20 mouse cellular contexts compared by ENCODE assay signal in genomic region chr13:104660042-104660680, GRCm38 (mm10).
DNase-seq lines count a peak whose midpoint lies in the region; ATAC-seq and TF ChIP-seq lines count a peak whose summit lies in the region.
"Had no signal": no experiment of that assay in that cellular context is flagged by ENCODE, and none has a peak within 500 bp of the region (broad histone marks: within the 10 kb centered on the region; RNA-seq: fewer than 3 reads in every experiment).

No protein-coding gene starts in this region.

- TF ChIP-seq CTCF in forebrain, postnatal 0 days (IDR thresholded peaks at IDR 0.05; ENCODE audit: low read depth): no peak
- no peak for TF ChIP-seq CTCF in E14TG2a.4 (conservative IDR thresholded peaks at IDR 0.05; ENCODE audit: low read length)
- no peak for TF ChIP-seq CTCF in MEL (IDR thresholded peaks at IDR 0.05 in 2 of 3, conservative IDR thresholded peaks at IDR 0.05 in 1 of 3; ENCODE audit: control insufficient read depth in 1 of 3, insufficient read depth in 1 of 3, low read depth in 2 of 3, low read length in 3 of 3, poor library complexity in 1 of 3, severe bottlenecking in 1 of 3)
- no peak for TF ChIP-seq CTCF in brain, embryonic 14.5 days (IDR thresholded peaks at IDR 0.05; ENCODE audit: borderline replicate concordance, extremely low read depth, insufficient read depth, insufficient read length)

- H3K36me3 ChIP-seq in forebrain, postnatal 0 days (ENCODE audit: insufficient read depth): no peaks in the 10 kb centered on the region
- peaks cover 15% of the 10 kb centered on the region; the same call in 1 of the 2 replicates for H3K36me3 ChIP-seq in forebrain, embryonic 13.5 days (ENCODE audit: poor library complexity, severe bottlenecking)
- peaks cover 20% of the 10 kb centered on the region for H3K36me3 ChIP-seq in E14TG2a.4 (ENCODE audit: insufficient read depth, low read length)
- no peaks in the 10 kb centered on the region; a peak in 1 of 4 replicates for H3K36me3 ChIP-seq in MEL (ENCODE audit: control insufficient read depth in 1 of 2, insufficient read depth in 2 of 2, low read length in 2 of 2)

- H3K4me2 ChIP-seq in forebrain, postnatal 0 days (ENCODE audit: low read depth): no peak overlapping the region
- no peak overlapping the region for H3K4me2 ChIP-seq in forebrain, embryonic 13.5 days
- H3K4me2 ChIP-seq: embryonic facial prominence, embryonic 12.5 days; heart, embryonic 13.5 days; hindbrain, embryonic 15.5 days had no signal

- no peak for TF ChIP-seq POLR2A in MEL (IDR thresholded peaks at IDR 0.05; ENCODE audit: control insufficient read depth in 1 of 2, insufficient read depth in 1 of 2, low read depth in 1 of 2, low read length in 2 of 2, poor library complexity in 1 of 2)
- no peak for TF ChIP-seq POLR2A in brain, embryonic 14.5 days (IDR thresholded peaks at IDR 0.05; ENCODE audit: borderline replicate concordance, extremely low read depth, insufficient read depth, insufficient read length, poor library complexity, severe bottlenecking)

- no peak overlapping the region for H3K4me3 ChIP-seq in forebrain, postnatal 0 days (ENCODE audit: low read depth, low read length)
- no peak overlapping the region for H3K4me3 ChIP-seq in forebrain, embryonic 13.5 days
- H3K4me3 ChIP-seq in E14TG2a.4 (replicated peaks; ENCODE audit: low read length): peak overlapping the region; percentile 61
- no peak overlapping the region for H3K4me3 ChIP-seq in MEL (ENCODE audit: control insufficient read depth in 1 of 2, insufficient read depth in 1 of 2, low read depth in 2 of 2, low read length in 2 of 2)
- H3K4me3 ChIP-seq: embryonic facial prominence, embryonic 12.5 days; heart, embryonic 13.5 days; hindbrain, embryonic 15.5 days had no signal

- no peaks in the 10 kb centered on the region for H3K9me3 ChIP-seq in forebrain, postnatal 0 days (ENCODE audit: low read length)
- H3K9me3 ChIP-seq in forebrain, embryonic 13.5 days (replicated peaks): no peaks in the 10 kb centered on the region
- peaks cover 15% of the 10 kb centered on the region for H3K9me3 ChIP-seq in E14TG2a.4 (ENCODE audit: low read length)
- H3K9me3 ChIP-seq in MEL (replicated peaks; ENCODE audit: insufficient read depth, low read length): no peaks in the 10 kb centered on the region
- H3K9me3 ChIP-seq: embryonic facial prominence, embryonic 12.5 days; heart, embryonic 13.5 days; hindbrain, embryonic 15.5 days had no signal

- ATAC-seq in forebrain, postnatal 0 days: 0 out of 2 replicates have a peak, but pooled peaks have one; percentile 23
- ATAC-seq in forebrain, embryonic 13.5 days: no peak
- ATAC-seq: inflammation-experienced regulatory T-cells, adult 6 months; intestine, postnatal 0 days had no signal

- DNase-seq in forebrain, postnatal 0 days: no peak
- DNase-seq in MEL (ENCODE audit: low read depth, low spot score): no peak
- peak; percentile 68 for DNase-seq in brain, embryonic 14.5 days (ENCODE audit: low read depth)
- no peak for DNase-seq in adrenal gland, postnatal 36 days
- DNase-seq in left cerebral cortex, adult 9 months (ENCODE audit: low spot score in 2 of 2): no peak
- DNase-seq: adrenal gland, postnatal 14 days; cerebellum, adult 11 months; cerebellum, adult 8-10 months; cerebellum, postnatal 25 days; gastrocnemius, postnatal 36 days; heart, adult 11 months; heart, postnatal 36 days; kidney, adult 8-10 months had no signal

- no peaks in the 10 kb centered on the region for H3K79me2 ChIP-seq in MEL (ENCODE audit: control insufficient read depth, insufficient read depth, low read length, poor library complexity)

- H3K27ac ChIP-seq in forebrain, postnatal 0 days (ENCODE audit: low read depth, low read length): no peak overlapping the region
- H3K27ac ChIP-seq in forebrain, embryonic 13.5 days: no peak overlapping the region
- no peak overlapping the region for H3K27ac ChIP-seq in MEL (ENCODE audit: control insufficient read depth, low read depth, low read length)
- H3K27ac ChIP-seq: embryonic facial prominence, embryonic 12.5 days; heart, embryonic 13.5 days; hindbrain, embryonic 15.5 days had no signal

- H3K4me1 ChIP-seq in forebrain, postnatal 0 days (ENCODE audit: insufficient read depth): no peaks in the 10 kb centered on the region
- no peaks in the 10 kb centered on the region for H3K4me1 ChIP-seq in forebrain, embryonic 13.5 days
- H3K4me1 ChIP-seq in E14TG2a.4 (replicated peaks; ENCODE audit: low read depth, low read length) (no peaks in the 10 kb centered on the region), MEL (ENCODE audit: control insufficient read depth in 1 of 2, insufficient read depth in 2 of 2, low read length in 2 of 2) (no peaks in the 10 kb centered on the region)
- H3K4me1 ChIP-seq: hindbrain, embryonic 15.5 days had no signal

- H3K27me3 ChIP-seq in forebrain, postnatal 0 days (ENCODE audit: insufficient read depth, low read length): no peaks in the 10 kb centered on the region
- H3K27me3 ChIP-seq in forebrain, embryonic 13.5 days: no peaks in the 10 kb centered on the region
- no peaks in the 10 kb centered on the region for H3K27me3 ChIP-seq in E14TG2a.4 (ENCODE audit: insufficient read depth, low read length)
- H3K27me3 ChIP-seq in MEL (ENCODE audit: control insufficient read depth in 1 of 2, insufficient read depth in 2 of 2, low read length in 2 of 2): no peaks in the 10 kb centered on the region
- H3K27me3 ChIP-seq: embryonic facial prominence, embryonic 12.5 days; heart, embryonic 13.5 days; hindbrain, embryonic 15.5 days had no signal

- 79% methylated on average over 7 of the region's 7 CpGs for WGBS in forebrain, postnatal 0 days
- WGBS in forebrain, embryonic 13.5 days: 87% methylated on average over 7 of the region's 7 CpGs

- no peak overlapping the region for H3K9ac ChIP-seq in forebrain, postnatal 0 days
- no peak overlapping the region for H3K9ac ChIP-seq in forebrain, embryonic 13.5 days
- no peak overlapping the region for H3K9ac ChIP-seq in MEL (ENCODE audit: control insufficient read depth, low read depth, low read length, poor library complexity, severe bottlenecking)
- H3K9ac ChIP-seq: embryonic facial prominence, embryonic 12.5 days; heart, embryonic 13.5 days; hindbrain, embryonic 15.5 days had no signal

- TF ChIP-seq EP300 in MEL (IDR thresholded peaks at IDR 0.05; ENCODE audit: low read depth in 1 of 2, low read length in 2 of 2): no peak

- TF ChIP-seq RAD21 in MEL (IDR thresholded peaks at IDR 0.05; ENCODE audit: low read depth, low read length): no peak

TF ChIP-seq in MEL, 35 proteins besides CTCF, POLR2A, EP300 and RAD21:
- TF ChIP-seq MAFK (IDR thresholded peaks at IDR 0.05; ENCODE audit: borderline replicate concordance, low read depth, low read length) (0 out of 2 replicates have a peak, but pooled peaks have one; percentile 12), TBP (IDR thresholded peaks at IDR 0.05; ENCODE audit: low read depth, low read length) (no peak), MYC (IDR thresholded peaks at IDR 0.05; ENCODE audit: low read depth, low read length) (no peak), ZC3H11A (IDR thresholded peaks at IDR 0.05; ENCODE audit: low read depth, low read length) (no peak), ZNF384 (IDR thresholded peaks at IDR 0.05; ENCODE audit: low read depth, low read length) (no peak)
